Comparison of ENCODE assay signal across 11 mouse cellular contexts in the genomic region with DNA sequence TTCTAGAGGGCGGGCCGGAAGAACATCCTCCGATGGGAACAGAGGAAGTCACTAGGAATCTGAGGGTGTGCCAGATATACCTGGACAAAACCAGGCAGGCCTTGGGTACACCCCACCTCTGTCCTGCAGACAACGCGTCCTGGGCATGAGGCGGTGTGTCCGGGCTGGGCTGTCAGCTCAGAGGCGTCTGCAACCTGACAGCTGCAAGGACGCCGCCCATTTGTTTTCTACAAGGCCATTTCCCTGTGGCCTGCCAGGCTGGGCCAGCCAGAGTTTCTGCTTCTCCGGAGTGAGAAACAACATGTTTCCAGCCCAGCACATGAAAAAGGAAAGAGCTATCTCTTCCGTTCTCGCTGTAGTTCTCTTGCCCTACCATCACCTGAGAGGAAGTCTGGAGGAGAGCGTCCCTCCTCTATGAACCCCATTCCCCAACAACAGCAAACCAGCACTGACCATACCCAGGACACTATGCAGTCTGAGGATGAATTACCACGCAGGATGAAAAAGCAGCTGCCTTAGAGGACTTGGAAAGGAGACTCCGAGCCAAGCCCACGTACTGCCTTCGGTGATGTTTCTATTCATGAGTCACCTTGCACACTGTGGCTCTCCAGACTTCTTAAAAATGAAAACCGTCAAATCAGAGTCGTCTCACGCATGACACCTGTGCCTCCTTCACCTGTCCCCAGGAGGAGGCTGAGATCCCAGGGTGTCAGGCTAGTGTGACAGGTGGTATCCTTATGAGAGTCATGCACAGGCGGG. TPM values are rescaled to one million over a fixed set of nuclear protein-coding genes. Genes with fewer than 3 reads are reported as not detected.
DNase-seq lines count a peak whose midpoint lies in the region; ATAC-seq and TF ChIP-seq lines count a peak whose summit lies in the region.
"Had no signal": no experiment of that assay in that cellular context is flagged by ENCODE, and none has a peak within 500 bp of the region (broad histone marks: within the 10 kb centered on the region; RNA-seq: fewer than 3 reads in every experiment).

No protein-coding gene starts in this region.

- H3K9ac ChIP-seq in kidney, postnatal 0 days (ENCODE audit: low read depth, low read length): no peak overlapping the region
- H3K9ac ChIP-seq in kidney, embryonic 14.5 days (ENCODE audit: low read depth, low read length): no peak overlapping the region
- H3K9ac ChIP-seq: heart, embryonic 12.5 days; hindbrain, embryonic 14.5 days had no signal

- no peak for ATAC-seq in kidney, postnatal 0 days (replicated peaks; ENCODE audit: low FRiP score, low read depth)
- no peak for ATAC-seq in kidney, embryonic 14.5 days (ENCODE audit: low FRiP score, low TSS enrichment)
- no peak for ATAC-seq in inflammation-experienced regulatory T-cells, adult 6 months

- no peaks in the 10 kb centered on the region for H3K36me3 ChIP-seq in kidney, postnatal 0 days (ENCODE audit: insufficient read depth, low read length)
- no peaks in the 10 kb centered on the region for H3K36me3 ChIP-seq in kidney, embryonic 14.5 days (ENCODE audit: control insufficient read depth, insufficient read depth, low read length)
- H3K36me3 ChIP-seq in C2C12 (ENCODE audit: control insufficient read depth, insufficient read depth): peaks cover 10% of the 10 kb centered on the region
- H3K36me3 ChIP-seq: heart, embryonic 12.5 days had no signal

- H3K79me2 ChIP-seq in C2C12 (ENCODE audit: control insufficient read depth, insufficient read depth): peaks cover 89% of the 10 kb centered on the region

- H3K79me3 ChIP-seq in C2C12 (ENCODE audit: low read depth): peaks cover 60% of the 10 kb centered on the region

- peak overlapping the region; percentile 33; the same call in 1 of the 2 replicates for H3K27ac ChIP-seq in kidney, postnatal 0 days
- no peak overlapping the region for H3K27ac ChIP-seq in kidney, embryonic 14.5 days (ENCODE audit: low read depth, low read length)
- H3K27ac ChIP-seq: hindbrain, embryonic 14.5 days had no signal

- no peaks in the 10 kb centered on the region for H3K27me3 ChIP-seq in kidney, postnatal 0 days (ENCODE audit: insufficient read depth, low read length)
- peaks cover 17% of the 10 kb centered on the region for H3K27me3 ChIP-seq in kidney, embryonic 14.5 days (ENCODE audit: control insufficient read depth, insufficient read depth, low read length)
- H3K27me3 ChIP-seq in C2C12 (ENCODE audit: control insufficient read depth, insufficient read depth, insufficient read length): no peaks in the 10 kb centered on the region

- WGBS in kidney, postnatal 0 days: 73% methylated on average over 22 of the region's 22 CpGs
- 79% methylated on average over 22 of the region's 22 CpGs for WGBS in kidney, embryonic 14.5 days

- no peak for DNase-seq in kidney, postnatal 0 days (ENCODE audit: low spot score)
- peak; percentile 38 for DNase-seq in NIH3T3 (ENCODE audit: low read depth)
- peak; percentile 49 for DNase-seq in induced T-regulatory cell, adult 2 months (ENCODE audit: low read depth)
- DNase-seq in left cerebral cortex, postnatal 4 days: no peak
- DNase-seq in urinary bladder, postnatal 4 days (ENCODE audit: low spot score in 2 of 2): no peak
- DNase-seq: cerebellum, postnatal 10 days had no signal

- no peak overlapping the region for H3ac ChIP-seq in C2C12 (ENCODE audit: control insufficient read depth, insufficient read length, low read depth)

- H3K4me3 ChIP-seq in kidney, postnatal 0 days (replicated peaks; ENCODE audit: low read depth, low read length): no peak overlapping the region
- no peak overlapping the region for H3K4me3 ChIP-seq in kidney, embryonic 14.5 days (ENCODE audit: low read length)
- H3K4me3 ChIP-seq in C2C12 (ENCODE audit: insufficient read depth, poor library complexity, severe bottlenecking): no peak overlapping the region
- H3K4me3 ChIP-seq: heart, embryonic 12.5 days had no signal

- no peaks in the 10 kb centered on the region for H3K9me3 ChIP-seq in kidney, postnatal 0 days (replicated peaks; ENCODE audit: low read length)
- H3K9me3 ChIP-seq in kidney, embryonic 14.5 days (ENCODE audit: control insufficient read depth, low read length): no peaks in the 10 kb centered on the region
- H3K9me3 ChIP-seq: heart, embryonic 12.5 days had no signal

- no peak for TF ChIP-seq CTCF in kidney, postnatal 0 days (IDR thresholded peaks at IDR 0.05; ENCODE audit: low read depth)
- no peak for TF ChIP-seq CTCF in C2C12 (IDR thresholded peaks at IDR 0.05; ENCODE audit: control insufficient read depth, insufficient read depth, insufficient read length)

- H3K4me2 ChIP-seq in kidney, postnatal 0 days (ENCODE audit: low read length): no peak overlapping the region
- H3K4me2 ChIP-seq in kidney, embryonic 14.5 days (replicated peaks; ENCODE audit: low read depth, low read length): no peak overlapping the region
- H3K4me2 ChIP-seq: heart, embryonic 12.5 days; hindbrain, embryonic 14.5 days had no signal

- intact Hi-C loops in left cerebral cortex, postnatal 4 days (cut with DNase I): no loop called here

- peaks cover 15% of the 10 kb centered on the region for H3K4me1 ChIP-seq in kidney, postnatal 0 days (replicated peaks; ENCODE audit: insufficient read depth, low read length)
- peaks cover 2% of the 10 kb centered on the region; the same call in 1 of the 2 replicates for H3K4me1 ChIP-seq in kidney, embryonic 14.5 days (ENCODE audit: control insufficient read depth, insufficient read depth, low read length)

TF ChIP-seq in C2C12, 6 proteins besides CTCF, POLR2A, EP300 and RAD21:
- TF ChIP-seq CEBPB (IDR thresholded peaks at IDR 0.05; ENCODE audit: low read depth): no peak
- TF ChIP-seq MYOD1 (IDR thresholded peaks at IDR 0.05; ENCODE audit: control insufficient read depth, insufficient read length, low read depth): peak; percentile 46

RNA-seq across cellular contexts. Expression of gene Syne3, which starts 4.5 kb away (rescaled TPM):
- polyA plus RNA-seq in kidney, postnatal 0 days (2015; fragmentation: Nextera tagmentation; extraction: Ambion mirVana): 1.0 and 1.3 TPM in 2 replicates
- polyA plus RNA-seq in kidney, embryonic 14.5 days (2014; fragmentation: Nextera tagmentation; extraction: Ambion mirVana): 0.24 and 0.51 TPM in 2 replicates
- 24.8 TPM for polyA plus RNA-seq in C2C12 (2012; fragmentation: generic; extraction: Trizol)
- polyA plus RNA-seq in inflammation-experienced regulatory T-cells, adult 6 months (2017; shearing (Covaris generic)): 1 to 10 TPM; 2.2 to 5.4 (median 3.0) TPM
- total RNA-seq in left cerebral cortex, postnatal 4 days (2021): 1 to 10 TPM in 1 of 2 experiments, under 1 TPM in 1; 0.82 to 1.4 TPM

RNA-seq across cellular contexts. Expression of gene Glrx5, which starts 27.4 kb away (rescaled TPM):
- 222 and 225 TPM in 2 replicates for polyA plus RNA-seq in kidney, postnatal 0 days (2015; fragmentation: Nextera tagmentation; extraction: Ambion mirVana)
- polyA plus RNA-seq in kidney, embryonic 14.5 days (2014; fragmentation: Nextera tagmentation; extraction: Ambion mirVana): 161 and 195 TPM in 2 replicates
- 92.2 TPM for polyA plus RNA-seq in C2C12 (2012; fragmentation: generic; extraction: Trizol)
- 1 to 10 TPM; 4.0 to 6.9 (median 6.6) TPM for polyA plus RNA-seq in inflammation-experienced regulatory T-cells, adult 6 months (2017; shearing (Covaris generic))
- 10 to 100 TPM; 50.6 to 56.2 TPM for total RNA-seq in left cerebral cortex, postnatal 4 days (2021)

Comparison
In these comparisons a context has a peak if more than half of its experiments do, and no peak if none do; other contexts are left out.
1. DNase-seq: peak in NIH3T3 (single experiment) and induced T-regulatory cell, adult 2 months (single experiment); none in kidney, postnatal 0 days (single experiment), left cerebral cortex, postnatal 4 days (single experiment) and urinary bladder, postnatal 4 days (0 of 2).
2. RNA of gene Glrx5, which starts 27.4 kb away (polyA plus RNA-seq): 222 to 225 TPM in kidney, postnatal 0 days, 161 to 195 TPM in kidney, embryonic 14.5 days and 92.2 TPM in C2C12 (single experiment); 4.0 to 6.9 TPM in inflammation-experienced regulatory T-cells, adult 6 months; every median in the first group is over 10 times any median in the second.